Mouse (Mus musculus): ENCODE data around the gene Icam2. TPM values are rescaled to one million over a fixed set of nuclear protein-coding genes. Genes with fewer than 3 reads are reported as not detected.

Gene Icam2
- 74.2 TPM for total RNA-seq (2023)

GRCm38 (mm10) chr11:106387791-106388216 lies at the start of gene Icam2:
Gene Icam2 (minus strand): TSS chr11:106388075.

GRCm38 (mm10) chr11:106365366-106365765 lies 22.5 kb downstream of the Icam2 start, which contains the start of gene Prr29:
Gene Prr29 (plus strand): TSS chr11:106365472.

DNA sequence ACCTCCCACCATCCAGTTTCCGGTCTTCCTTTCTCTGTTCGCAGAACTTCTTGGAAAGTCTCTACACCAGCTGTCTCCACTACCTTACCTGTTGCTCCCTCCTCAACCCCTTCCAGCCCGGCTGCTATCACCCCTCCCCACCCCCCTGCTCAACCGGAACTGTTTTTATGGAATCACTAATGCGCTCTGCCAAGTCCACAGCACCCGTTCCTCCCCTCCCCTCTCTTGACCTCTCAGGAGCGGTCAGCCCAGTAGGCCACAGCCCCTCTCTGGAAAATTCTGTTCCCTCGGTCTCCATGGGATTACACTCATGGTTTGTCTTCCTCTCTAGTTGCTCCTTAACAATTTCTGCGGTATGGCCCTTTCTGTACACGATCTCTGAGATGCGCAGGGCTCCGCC lies 34.7 kb downstream of the Icam2 start, which contains the start of gene Scn4a:
Gene Scn4a (minus strand): TSS at position 101 of the 400 bp plus-strand sequence.

Other genes starting within 250 kb of the Icam2 start
- 9.2 TPM for gene Gm10840, start 227.2 kb downstream of the Icam2 start, total RNA-seq (2023)
- 807 TPM for gene Limd2, start 227.2 kb downstream of the Icam2 start, total RNA-seq (2023)
- 32.0 TPM for gene Strada, start 185.9 kb downstream of the Icam2 start, total RNA-seq (2023)
- gene Ccdc47, start 171.7 kb downstream of the Icam2 start, total RNA-seq (2023): 39.7 TPM
- 84.4 TPM for gene Ddx42, start 171.1 kb downstream of the Icam2 start, total RNA-seq (2023)
- 91.9 TPM for gene Ftsj3, start 132.0 kb downstream of the Icam2 start, total RNA-seq (2023)
- gene Psmc5, start 131.9 kb downstream of the Icam2 start, total RNA-seq (2023): 46.1 TPM
- 97.8 TPM for gene Smarcd2, start 115.1 kb downstream of the Icam2 start, total RNA-seq (2023)
- gene Tcam1, start 111.4 kb downstream of the Icam2 start, total RNA-seq (2023): not detected
- gene Gh, start 86.2 kb downstream of the Icam2 start, total RNA-seq (2023): not detected
- 87.3 TPM for gene Cd79b, start 73.3 kb downstream of the Icam2 start, total RNA-seq (2023)
- 1.1 TPM for gene Scn4a, start 34.8 kb downstream of the Icam2 start, total RNA-seq (2023)
- gene Prr29, start 22.6 kb downstream of the Icam2 start, total RNA-seq (2023): not detected
- 10.0 TPM for gene Ern1, start 99.8 kb upstream of the Icam2 start, total RNA-seq (2023)
- gene Tex2, start 225.3 kb upstream of the Icam2 start, total RNA-seq (2023): 44.7 TPM

All from CD8-positive naive resting alpha-beta T cell, adult 57 days (primary cell).